Mouse (Mus musculus) regulatory T cell (primary cell): Measurements from ENCODE around the gene Tulp1.
"Not testable (repeated sequence)": the region's sequence is repeated elsewhere in the genome, so short reads cannot be mapped to it uniquely, and the experiment has no call there.

Experiments used
- in situ Hi-C: fragments of 300-600 bp; cut with MboI, MseI; formaldehyde crosslinking; loops from one replicate; pipeline ENCODE4 v1.15.1; 2025; ENCODE audit warnings: high pct_unique_total_duplicates

Tulp1 gene

DNA sequence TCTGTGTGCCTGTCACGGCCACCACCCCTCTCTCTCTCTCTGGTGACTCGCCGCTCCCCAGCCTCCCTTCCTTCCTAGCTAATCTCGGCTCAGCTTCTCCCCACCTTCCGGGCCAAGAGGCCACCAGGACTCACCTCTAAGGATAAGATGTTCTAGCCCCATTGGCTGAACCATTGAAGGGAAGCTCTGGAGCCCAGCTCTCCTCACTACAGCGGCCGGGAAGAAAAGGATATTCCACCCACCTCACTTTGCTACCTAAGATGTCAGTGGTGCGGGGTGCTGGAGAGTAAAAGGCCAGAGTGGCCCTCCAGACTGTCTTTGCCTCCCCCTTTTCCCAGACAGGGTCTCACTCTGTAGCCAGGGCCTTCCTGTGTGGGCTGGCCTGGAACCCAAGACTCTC, at the start of gene Tulp1:
Gene Tulp1, minus strand, starts transcription at position 101 of the 400 bp plus-strand sequence.
- in situ Hi-C loops = no loop called here

DNA sequence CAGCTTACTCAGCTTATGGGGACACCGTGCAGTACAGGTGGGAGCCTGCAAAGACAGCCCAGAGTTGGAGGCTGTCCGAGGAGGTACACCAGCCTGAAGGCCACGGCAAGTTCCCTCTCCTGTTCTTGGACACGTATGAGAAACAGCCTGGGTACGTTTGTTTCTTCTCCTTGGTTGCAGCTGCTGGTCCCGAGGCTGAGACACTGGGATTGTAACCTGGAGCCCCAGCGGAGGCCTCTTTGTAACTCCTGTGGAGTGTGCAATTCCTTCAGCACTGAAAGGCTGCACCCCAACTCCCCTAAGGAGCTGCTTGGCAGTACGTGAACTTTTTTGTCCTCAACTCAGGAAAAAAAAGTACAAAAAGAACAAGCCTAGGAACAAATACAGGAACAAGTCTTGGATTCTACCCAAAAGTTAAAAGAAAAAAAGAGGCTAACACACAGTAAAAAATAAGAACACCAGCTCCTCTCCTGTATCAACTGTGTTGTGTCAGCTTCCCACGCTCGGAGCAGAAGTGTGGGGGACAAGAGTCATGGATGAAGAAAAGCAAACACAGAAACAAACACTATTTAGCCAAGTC, 46.4 kb upstream of the Tulp1 start:
- in situ Hi-C loops = no loop called here

DNA sequence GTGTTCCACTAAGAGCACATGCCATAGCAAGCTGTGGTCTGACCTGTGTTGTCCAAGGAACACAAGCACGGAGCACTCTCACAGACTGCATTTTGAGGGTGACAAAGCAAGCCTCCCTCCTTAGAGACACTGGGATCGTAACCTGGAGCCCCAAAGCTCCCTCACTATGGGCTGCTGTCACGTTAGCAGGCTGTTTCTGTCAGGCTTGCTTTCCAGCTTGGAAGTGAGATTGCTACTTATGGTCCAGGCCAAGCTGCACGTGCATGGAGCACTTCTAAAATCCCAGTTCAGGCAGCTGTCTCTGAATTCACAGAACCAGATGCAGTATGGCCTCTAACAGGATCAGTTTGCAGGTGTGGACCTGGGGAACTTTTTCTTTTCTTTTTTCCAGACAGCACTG, 45.7 kb upstream of the Tulp1 start:
- in situ Hi-C loops = no loop called here

DNA sequence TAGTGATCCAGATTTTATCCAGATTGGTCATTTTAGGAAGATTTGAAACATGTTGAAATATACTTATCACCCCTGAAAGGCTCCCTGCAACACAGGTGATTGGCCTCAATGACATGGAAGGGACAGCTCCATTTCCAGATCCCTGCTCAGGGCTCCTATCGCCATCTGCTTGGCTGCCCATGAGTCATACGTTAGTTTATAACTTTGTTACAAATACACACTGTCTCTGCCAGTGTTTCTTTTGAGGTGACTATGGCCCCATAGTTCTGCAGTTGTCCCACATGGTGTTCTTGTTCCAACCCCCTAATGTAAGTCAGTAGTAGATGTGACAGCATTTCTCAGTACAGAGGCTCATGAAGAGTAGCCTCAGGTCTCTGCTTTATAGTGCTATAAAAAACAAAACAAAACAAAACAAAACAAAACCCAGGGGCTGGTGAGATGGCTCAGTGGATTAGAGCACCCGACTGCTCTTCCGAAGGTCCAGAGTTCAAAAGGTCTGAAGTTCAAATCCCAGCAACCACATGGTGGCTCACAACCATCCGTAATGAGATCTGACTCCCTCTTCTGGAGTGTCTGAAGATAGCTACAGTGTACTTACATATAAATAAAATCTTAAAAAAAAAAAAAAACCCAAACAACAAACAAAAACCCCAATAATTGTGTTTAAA, 43.4 kb upstream of the Tulp1 start:
- in situ Hi-C loops = no loop called here

DNA sequence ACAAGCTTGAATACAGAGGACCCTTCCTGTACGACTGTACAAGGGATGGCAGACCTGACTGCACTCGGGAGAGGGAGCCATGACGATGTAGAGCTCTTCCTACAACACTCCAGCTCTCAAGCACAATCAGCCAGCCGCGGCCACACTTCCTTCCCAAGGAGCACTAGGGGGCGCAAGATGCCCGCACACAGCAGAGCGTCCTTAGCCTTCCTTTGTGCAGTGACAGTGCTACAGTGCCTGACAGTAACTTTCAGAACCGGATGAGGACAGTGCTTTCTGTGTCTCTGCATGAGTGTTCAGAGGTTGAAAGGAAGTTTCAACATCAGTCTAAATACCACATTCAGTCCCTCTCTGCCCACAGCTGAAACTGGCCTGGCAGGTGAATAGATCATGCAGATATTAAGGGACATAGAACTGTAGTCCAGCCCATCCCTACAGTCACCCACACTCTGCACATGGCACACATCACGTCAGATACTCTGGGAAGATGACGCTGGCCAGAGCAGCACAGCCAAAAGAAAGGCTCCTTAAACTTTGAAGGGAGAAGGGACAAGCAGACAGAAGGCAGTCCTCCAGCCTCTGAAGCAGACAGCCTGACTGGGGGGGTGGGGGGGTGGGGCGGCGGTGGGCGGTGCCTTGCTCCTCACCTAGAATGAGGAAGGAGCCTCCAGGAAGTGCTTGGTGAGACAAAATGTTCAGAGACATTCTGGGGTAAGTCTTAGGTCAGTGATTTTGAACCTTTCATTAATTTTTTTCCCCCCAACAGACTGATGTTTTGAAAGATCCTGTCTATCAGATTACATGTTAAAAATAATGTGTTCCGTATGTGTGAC, 42.6 kb upstream of the Tulp1 start:
- in situ Hi-C loops = no loop called here

DNA sequence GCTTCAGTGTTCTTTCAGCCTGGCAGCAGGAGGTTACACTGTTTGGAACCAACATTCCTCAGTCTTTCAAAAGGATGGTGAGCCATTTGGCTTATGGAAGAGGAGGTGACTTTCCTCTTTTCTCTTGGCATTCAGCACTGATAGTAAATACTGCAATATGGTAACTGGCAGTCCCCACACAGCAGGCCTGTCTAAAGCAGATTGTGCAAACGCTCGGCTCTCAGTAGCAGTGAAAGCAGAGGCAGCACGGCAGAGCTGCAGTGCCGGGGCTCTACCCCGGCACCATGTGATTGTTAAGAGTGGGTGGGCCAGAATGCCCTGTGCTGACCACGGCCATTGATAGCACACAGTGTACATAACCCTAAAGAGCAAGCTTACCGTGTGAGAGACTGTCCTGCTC, 41.4 kb upstream of the Tulp1 start:
- in situ Hi-C loops = no loop called here

DNA sequence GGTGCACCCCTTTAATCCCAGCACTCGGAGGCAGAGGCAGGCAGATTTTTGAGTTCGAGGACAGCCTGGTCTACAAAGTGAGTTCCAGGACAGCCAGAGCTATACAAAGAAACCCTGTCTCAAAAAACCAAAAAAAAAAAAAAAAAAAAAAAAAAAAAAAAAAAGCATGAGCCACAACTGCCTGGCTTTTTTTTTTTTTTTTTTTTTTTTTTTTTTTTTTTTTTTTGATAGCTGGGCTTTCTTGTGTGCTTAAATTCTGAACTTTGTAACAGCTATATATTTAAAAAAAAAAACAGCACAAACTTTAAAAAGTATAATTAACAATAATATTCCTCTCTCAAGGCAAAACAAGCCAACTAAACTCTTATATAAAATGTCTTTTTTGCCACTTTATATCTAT, 39.7 kb upstream of the Tulp1 start:
- in situ Hi-C loops = not testable (repeated sequence)

DNA sequence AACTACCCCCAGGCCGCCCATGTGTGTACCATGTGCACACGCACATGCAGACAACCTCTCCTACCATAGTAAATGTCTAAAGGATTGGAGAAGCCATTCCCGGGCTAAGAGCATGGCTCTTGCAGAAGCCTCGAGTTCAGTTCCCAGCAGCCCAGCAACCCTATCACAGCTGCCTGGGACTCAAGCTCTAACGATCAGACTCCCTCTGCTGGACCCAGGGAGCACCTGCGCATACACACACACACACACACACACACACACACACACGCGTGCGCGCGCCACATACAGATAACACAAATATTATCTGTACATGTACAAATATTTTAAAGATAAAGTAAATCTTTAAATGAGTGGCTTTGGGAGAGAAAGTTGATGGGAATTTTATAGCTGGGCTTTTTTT, 39.3 kb upstream of the Tulp1 start:
- in situ Hi-C loops = no loop called here

DNA sequence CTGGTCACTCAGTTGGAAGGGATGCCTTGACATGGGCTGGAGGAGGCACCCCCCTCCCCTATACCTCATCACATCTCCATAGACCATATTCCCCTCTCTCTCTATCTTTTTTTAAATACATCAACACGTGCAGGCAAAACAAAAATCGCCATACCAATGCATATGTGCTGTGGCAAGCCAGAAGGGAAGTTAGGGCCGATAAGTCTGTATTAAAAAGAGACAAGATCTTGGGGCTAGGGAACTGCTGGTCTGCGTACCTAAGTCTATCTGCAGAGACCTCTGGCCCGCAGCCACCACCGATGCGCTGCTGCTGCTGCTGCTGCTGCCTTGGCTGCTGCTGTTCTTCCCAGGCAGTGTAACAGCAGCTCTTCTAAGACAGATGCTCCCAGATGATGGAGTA, 30.0 kb upstream of the Tulp1 start:
- in situ Hi-C loops = no loop called here

DNA sequence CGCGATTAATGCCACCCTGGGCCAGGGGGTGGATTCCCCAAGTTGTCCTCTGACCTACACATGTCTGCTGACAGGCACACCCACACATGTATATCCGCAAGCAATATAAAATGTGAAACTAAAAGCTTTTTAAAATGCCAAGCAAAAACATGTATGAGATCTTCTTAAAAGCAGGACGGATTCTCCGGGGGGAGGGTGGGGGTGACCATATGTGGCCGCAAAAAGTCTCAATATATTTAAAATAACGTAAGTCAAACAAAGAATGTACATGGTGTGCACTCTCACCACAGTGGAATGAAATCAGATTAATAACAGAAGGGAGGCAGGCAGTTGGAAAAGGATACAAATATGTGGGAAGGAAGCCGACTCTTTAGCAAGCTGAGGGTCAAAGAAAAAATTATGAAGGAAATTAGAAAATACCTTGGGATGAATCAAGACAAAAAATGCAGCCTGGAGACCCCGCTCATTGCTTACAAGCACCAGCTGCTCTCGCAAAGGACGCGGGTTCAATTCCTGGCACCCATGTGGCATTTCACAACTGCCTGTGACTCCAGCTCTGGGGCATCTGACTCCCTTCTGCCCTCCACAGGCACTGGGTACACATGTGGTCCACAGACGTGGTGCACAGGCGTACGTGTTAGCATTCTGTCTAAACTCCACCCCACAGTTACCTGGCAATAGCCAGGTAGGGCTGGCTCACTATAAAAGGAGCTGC, 29.2 kb upstream of the Tulp1 start:
- in situ Hi-C loops = no loop called here

DNA sequence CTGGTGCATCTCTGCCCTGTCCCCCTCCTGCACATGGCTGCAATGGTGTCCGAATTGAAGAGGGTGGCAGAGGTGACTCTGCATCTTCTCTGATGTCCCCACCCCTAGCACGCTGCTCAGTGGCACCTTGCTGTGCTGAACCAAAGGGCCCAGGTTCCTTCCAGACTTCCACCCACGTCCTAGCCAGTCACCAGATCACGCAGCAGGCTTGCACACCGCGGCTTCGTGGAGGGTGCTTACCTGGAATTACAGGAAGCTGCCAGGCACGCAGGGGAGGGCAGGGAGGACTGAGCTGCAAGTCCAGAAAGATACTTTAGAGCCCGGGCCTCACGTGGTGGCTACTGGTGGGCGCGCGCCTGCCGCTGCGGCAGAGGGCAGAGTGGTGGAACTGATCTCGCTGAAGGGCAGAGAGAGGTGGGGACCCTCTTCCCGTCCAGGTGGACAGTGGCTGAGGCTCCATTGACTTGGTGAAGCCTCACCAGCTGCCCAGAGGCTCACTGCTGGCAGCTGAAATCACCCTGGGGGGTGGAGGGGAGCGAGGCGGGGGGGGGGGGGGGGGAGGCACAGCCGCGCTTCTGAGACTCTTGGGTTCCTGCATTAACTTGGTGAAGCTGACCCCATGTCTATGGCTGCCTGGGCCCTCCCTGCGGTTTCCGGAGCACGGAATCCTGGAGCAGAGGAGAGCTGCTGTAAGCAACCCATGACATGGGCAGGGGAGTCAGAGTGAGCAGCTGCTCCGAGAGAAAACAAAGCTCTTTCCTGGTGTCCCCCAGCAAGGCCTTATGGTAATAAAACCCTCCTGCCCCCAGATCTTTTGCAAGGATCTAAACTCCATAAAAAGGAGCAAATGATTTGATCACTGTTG, 26.8 kb upstream of the Tulp1 start:
- in situ Hi-C loops = no loop called here

DNA sequence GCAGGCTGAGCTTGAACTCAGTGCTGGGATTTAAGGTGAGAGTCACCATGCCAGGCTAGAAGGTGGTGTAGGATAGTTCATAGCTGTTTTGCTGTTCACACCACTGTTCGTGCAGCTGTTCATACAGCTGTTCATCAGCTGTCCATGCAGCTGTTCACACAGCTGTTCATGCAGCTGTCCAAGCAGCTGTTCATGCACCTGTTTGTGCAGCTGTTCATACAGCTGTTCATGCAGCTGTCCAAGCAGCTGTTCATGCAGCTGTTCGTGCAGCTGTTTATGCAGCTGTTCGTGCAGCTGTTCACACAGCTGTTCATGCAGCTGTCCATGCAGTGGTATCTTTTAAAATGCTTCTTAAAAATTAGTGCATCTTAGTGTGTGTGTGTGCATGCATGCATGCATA, 23.5 kb upstream of the Tulp1 start:
- in situ Hi-C loops = loop anchor here (10.0 kb wide), 1 partner anchor 136 kb away; no protein-coding TSS in a partner anchor

DNA sequence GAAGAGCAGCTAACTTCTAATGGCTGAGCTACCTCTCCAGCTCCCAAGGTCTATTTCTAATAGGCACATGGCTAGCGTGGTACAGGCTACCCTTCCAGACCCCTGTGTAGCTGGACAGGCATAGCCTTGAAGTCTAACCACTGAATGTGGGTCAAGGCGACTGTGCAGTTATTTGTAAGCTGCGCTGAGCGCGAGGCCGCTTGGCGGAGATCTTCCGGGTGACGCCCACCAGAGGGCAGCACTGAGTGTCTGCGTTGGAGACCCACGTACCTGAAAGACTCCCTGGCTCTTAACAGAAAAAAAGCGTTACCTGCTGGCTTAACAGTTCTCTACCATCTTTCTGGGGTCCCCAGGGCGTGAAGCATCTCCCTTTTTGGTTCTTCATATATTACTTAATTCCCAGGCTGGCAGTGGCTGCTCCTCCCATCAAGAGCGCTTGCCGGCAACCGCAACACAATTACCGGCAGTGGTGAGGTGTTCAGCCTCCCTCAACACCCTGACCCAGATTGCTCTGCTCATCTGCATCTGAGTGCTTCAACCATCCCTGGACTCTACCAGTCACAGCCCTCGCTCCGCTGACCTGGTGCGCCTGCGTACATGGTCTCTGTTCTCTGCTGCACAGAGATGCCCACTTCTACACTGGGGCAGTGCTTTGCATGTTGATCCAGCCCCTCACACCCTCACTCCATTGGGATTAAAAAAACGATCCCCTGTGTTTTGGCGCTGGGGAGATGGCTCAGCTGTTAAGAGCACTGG, 21.3 kb upstream of the Tulp1 start:
- in situ Hi-C loops = loop anchor here (10.0 kb wide), 1 partner anchor 138 kb away; no protein-coding TSS in a partner anchor

DNA sequence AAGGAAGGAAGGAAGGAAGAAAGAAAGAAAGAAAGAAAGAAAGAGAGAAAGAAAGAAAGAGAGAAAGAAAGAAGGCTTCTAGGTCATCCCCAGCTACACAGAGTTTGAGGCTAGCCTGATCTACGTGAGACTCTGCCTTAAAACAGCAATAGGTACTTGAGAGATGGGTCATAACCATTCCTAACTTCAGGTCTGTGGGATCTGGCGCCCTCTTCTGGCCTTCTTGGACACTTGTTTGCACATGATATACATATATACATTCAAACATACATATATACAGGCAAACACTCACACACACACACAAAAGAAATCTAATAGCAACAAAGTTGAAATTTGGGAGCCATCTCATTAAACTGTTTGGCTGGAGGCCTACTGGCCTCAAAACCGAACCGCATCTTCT, 19.3 kb upstream of the Tulp1 start:
- in situ Hi-C loops = loop anchor here (10.0 kb wide), 1 partner anchor 141 kb away; no protein-coding TSS in a partner anchor

DNA sequence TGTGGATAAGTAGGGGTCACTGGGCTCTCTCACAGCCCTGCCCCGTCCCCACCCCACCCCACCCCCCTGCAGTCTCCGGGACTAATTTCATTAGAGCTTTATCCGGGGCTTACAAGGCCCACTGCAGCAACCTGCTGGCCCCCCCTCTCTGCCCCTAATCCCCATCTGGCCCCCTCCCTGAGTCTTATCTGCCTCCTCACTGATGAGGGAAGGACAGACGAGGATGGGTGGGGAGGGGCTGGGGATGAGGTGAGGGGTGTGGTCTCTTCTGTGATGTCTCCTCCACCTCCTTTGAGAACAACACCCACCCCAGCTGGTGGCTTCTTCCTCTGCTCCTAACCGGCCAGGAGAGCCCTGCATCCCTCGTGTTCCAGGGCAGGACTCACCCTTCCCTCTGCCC, 15.2 kb upstream of the Tulp1 start:
- in situ Hi-C loops = loop anchor here (10.0 kb wide), 1 partner anchor 145 kb away; no protein-coding TSS in a partner anchor

DNA sequence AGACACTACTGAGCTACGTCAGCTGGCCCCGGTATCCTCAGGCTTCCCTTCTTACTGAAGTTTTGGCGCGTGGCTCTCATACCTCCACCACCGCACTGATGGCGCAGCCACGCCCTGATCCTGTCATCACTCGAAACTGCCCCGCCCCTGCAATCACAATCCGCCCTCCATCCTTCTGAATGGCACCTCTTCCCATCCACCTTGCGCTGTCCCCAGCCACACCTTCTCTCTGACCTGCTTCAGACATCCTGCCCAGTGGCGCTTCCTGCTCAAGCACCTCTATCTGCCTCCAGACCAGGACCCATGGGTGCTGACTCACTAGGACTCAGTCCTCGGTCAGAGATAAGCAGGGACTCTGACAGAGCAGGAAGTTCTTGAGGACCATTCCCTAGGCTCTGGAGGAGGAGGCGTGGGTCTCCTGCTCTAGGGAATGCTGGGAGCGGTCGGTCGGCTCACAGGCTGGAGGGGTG, 10.6 kb upstream of the Tulp1 start:
- in situ Hi-C loops = no loop called here

DNA sequence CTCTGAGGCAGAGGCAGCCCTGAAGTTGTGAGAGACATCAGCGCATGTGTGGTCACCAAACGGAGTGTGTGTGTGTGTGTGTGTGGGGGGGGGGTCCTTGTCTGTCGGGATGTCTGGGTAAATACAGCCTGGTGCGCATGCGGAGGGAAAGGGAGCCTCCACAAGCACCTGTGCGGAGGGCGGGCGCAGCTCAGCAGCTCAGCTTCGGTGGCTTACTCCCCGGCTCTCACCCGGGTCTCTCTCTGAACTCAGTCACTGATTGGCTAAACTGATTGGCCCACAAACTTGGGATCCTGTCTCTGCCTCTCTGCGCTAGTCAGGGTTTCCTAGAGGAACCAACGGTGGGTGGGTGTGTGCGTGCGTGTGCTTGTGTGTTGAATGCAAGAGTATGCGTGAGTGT, 9.5 kb upstream of the Tulp1 start:
- in situ Hi-C loops = no loop called here

DNA sequence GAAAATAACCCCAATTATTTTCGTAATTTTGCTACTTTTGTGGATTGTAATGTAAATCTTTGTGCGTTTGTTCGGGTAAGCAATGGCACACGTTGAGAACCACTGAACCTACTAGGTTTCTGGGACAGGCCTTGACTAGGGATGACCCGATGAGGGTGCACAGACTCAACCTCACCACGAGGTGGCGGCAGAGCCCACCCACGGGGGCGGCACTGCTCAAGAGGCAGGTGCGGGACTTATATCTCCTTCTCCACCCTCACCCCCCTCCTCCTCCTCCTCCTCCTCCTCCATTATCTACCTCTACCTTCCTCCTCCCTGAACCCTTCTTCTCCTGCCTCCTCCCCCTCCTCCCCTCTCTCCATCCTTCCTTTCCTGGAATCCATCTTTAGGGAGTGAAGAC, 8.8 kb upstream of the Tulp1 start:
- in situ Hi-C loops = no loop called here

DNA sequence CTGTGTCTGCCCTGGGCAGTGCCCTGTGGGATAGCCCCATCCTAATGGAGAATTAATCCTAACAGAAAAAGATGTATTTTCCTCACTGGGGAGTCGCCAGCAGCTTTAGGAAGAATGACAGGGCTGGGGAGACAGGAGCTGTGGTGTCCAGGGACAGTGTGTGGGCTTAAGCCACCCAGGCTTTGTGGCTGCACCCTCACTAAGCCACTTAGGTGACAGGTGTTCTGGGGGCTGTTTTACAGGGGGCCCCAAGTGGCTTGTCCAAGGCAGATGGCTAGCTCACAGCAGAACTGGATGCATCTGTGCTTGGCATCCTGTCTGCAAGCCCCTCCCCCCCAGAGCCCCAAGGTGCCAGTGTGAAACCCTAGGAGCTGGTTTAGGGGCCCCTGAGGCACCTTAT, 6.9 kb upstream of the Tulp1 start:
- in situ Hi-C loops = no loop called here

DNA sequence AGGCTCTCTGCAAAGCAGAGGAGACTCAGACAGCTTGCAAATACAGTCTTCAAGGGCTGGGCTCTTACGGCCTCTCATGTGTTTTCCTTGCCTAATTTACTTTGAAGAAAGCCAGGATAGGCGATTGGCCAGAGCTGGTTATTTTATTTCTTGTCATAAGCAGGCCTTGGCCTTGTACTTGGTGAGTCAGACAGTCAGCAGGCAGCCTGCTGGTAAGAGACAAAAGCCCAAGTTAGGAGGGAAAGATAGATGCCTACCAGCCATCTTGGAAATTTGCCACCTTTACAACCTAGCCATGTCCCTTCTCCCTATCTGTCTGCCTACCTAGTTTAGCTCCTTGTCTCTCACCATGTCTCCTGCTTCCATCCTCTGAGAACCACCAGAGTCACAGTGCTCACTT, 6.3 kb upstream of the Tulp1 start:
- in situ Hi-C loops = no loop called here
